Mouse (Mus musculus) hindbrain, embryonic 15.5 days (tissue): ENCODE results near the gene Abhd14a. TPM values are rescaled to one million over a fixed set of nuclear protein-coding genes. Genes with fewer than 3 reads are reported as not detected.
"Not testable (repeated sequence)": the region's sequence is repeated elsewhere in the genome, so short reads cannot be mapped to it uniquely, and the experiment has no call there.

ENCODE experiments used
- ATAC-seq: fragments of 200-750 bp; cut with Nextera tagmentation; 2 replicates; pipeline ENCODE4 v1.8.0; 2017; ENCODE audit warnings: low read depth, moderate number of reproducible peaks, moderate TSS enrichment; ENCODE audit not compliant: low FRiP score
- H3K27ac ChIP-seq: fragments of 300-500 bp; sonication (generic); replicated peaks from 2 replicates; pipeline ENCODE4 v1.5.1; 2015; ENCODE audit warnings: mild to moderate bottlenecking, inconsistent platforms
- H3K27me3 ChIP-seq: fragments of 300-500 bp; sonication (generic); 2 replicates; pipeline ENCODE4 v1.6.1; 2015; ENCODE audit warnings: control low read depth, inconsistent platforms
- H3K36me3 ChIP-seq: fragments of 300-500 bp; sonication (generic); 2 replicates; pipeline ENCODE4 v1.6.1; 2015; ENCODE audit warnings: control low read depth, inconsistent platforms
- H3K4me1 ChIP-seq: fragments of 300-500 bp; sonication (generic); replicated peaks from 2 replicates; pipeline ENCODE4 v1.6.1; 2015; ENCODE audit warnings: control low read depth, inconsistent platforms
- H3K4me2 ChIP-seq: fragments of 300-500 bp; sonication (generic); 2 replicates; pipeline ENCODE4 v1.6.1; 2015; ENCODE audit warnings: moderate library complexity, mild to moderate bottlenecking, inconsistent platforms
- H3K4me3 ChIP-seq: fragments of 300-500 bp; sonication (generic); 2 replicates; pipeline ENCODE4 v1.5.1; 2015; ENCODE audit warnings: mild to moderate bottlenecking, inconsistent platforms
- H3K9ac ChIP-seq: fragments of 300-500 bp; sonication (generic); 2 replicates; pipeline ENCODE4 v1.6.1; 2015; ENCODE audit warnings: inconsistent platforms
- H3K9me3 ChIP-seq: fragments of 300-500 bp; sonication (generic); 2 replicates; pipeline ENCODE4 v1.6.1; 2016; ENCODE audit warnings: control low read depth, inconsistent platforms
- WGBS: fragments of 180-500 bp; shearing (Covaris S2); methylation state at CpG from one replicate; pipeline ENCODE4 v1.1.7; 2015; 5-methylcytosine and 5-hydroxymethylcytosine counted together
- polyA plus RNA-seq: library from polyadenylated mRNA; unstranded; fragments of >200 nt; fragmentation: Nextera tagmentation; extraction: Ambion mirVana; gene quantifications from 2 replicates; pipeline ENCODE4 v1.2.1, GENCODE M21; 2015

The Abhd14a gene
- polyA plus RNA-seq = 77.0 and 80.7 TPM in 2 replicates

GRCm38 (mm10) chr9:106447348-106447747 is at the start of gene Abhd14a, which contains the start of gene Abhd14b:
TSS of gene Abhd14a (minus strand) at chr9:106447678.
TSS of gene Abhd14b (plus strand) at chr9:106447459.
- WGBS = under 1% methylated on average over 24 of the region's 24 CpGs

GRCm38 (mm10) chr9:106487602-106488001 is 40.1 kb upstream of the Abhd14a start:
- peaks cover 28% of the 10 kb centered on the region for H3K36me3 ChIP-seq
- not testable (repeated sequence) for H3K4me3 ChIP-seq, H3K9me3 ChIP-seq, H3K27ac ChIP-seq, H3K4me1 ChIP-seq, H3K4me2 ChIP-seq, ATAC-seq, H3K27me3 ChIP-seq, H3K9ac ChIP-seq
- WGBS = 87% methylated on average over 6 of the region's 6 CpGs

More at GRCm38 (mm10) chr9:106447348-106447747, at the start of gene Abhd14a, which contains the start of gene Abhd14b:
- H3K36me3 ChIP-seq = no peaks in the 10 kb centered on the region
- peak; percentile 82 for ATAC-seq
- H3K4me3 ChIP-seq = peak within 1 kb of the TSS; percentile 58
- H3K4me1 ChIP-seq = peaks cover 31% of the 10 kb centered on the region
- no peaks in the 10 kb centered on the region for H3K27me3 ChIP-seq
- peak within 1 kb of the TSS; percentile 80 for H3K27ac ChIP-seq
- H3K9ac ChIP-seq = peak within 1 kb of the TSS; percentile 65
- H3K4me2 ChIP-seq = peak within 1 kb of the TSS; percentile 85
- no peaks in the 10 kb centered on the region for H3K9me3 ChIP-seq

- peaks cover 37% of the 10 kb centered on the region for H3K36me3 ChIP-seq
- 75% methylated on average over 10 of the region's 10 CpGs for WGBS
Observed at GRCm38 (mm10) chr9:106485076-106485475, 37.6 kb upstream of the Abhd14a start.

GRCm38 (mm10) chr9:106483606-106484005 is 36.1 kb upstream of the Abhd14a start:
- Histone ChIP-seq H3K4me1 (0 out of 2 replicates have a peak, but pooled peaks cover 1% of the 10 kb centered on the region), H3K4me3 (no peak overlapping the region), H3K27me3 (no peaks in the 10 kb centered on the region), H3K27ac (no peak overlapping the region), H3K36me3 (peaks cover 37% of the 10 kb centered on the region), H3K4me2 (no peak overlapping the region), H3K9me3 (no peaks in the 10 kb centered on the region), H3K9ac (no peak overlapping the region)
- 95% methylated on average over 17 of the region's 17 CpGs for WGBS
- no peak for ATAC-seq

More at GRCm38 (mm10) chr9:106485076-106485475, 37.6 kb upstream of the Abhd14a start:
- no peak overlapping the region for H3K4me2 ChIP-seq
- H3K27ac ChIP-seq = no peak overlapping the region
- H3K4me1 ChIP-seq = no peaks in the 10 kb centered on the region
- no peaks in the 10 kb centered on the region for H3K9me3 ChIP-seq
- H3K4me3 ChIP-seq = no peak overlapping the region
- no peak overlapping the region for H3K9ac ChIP-seq
- ATAC-seq = no peak
- no peaks in the 10 kb centered on the region for H3K27me3 ChIP-seq

- Histone ChIP-seq H3K27ac (no peak overlapping the region), H3K9ac (no peak overlapping the region), H3K36me3 (peaks cover 37% of the 10 kb centered on the region), H3K9me3 (no peaks in the 10 kb centered on the region), H3K4me3 (no peak overlapping the region), H3K27me3 (no peaks in the 10 kb centered on the region), H3K4me2 (no peak overlapping the region), H3K4me1 (peaks cover 6% of the 10 kb centered on the region)
- WGBS = 96% methylated on average over 10 of the region's 10 CpGs
- no peak for ATAC-seq
Observed at GRCm38 (mm10) chr9:106483136-106483535, 35.7 kb upstream of the Abhd14a start.

GRCm38 (mm10) chr9:106482578-106483115 is 35.2 kb upstream of the Abhd14a start:
- Histone ChIP-seq H3K4me2 (no peak overlapping the region), H3K4me1 (peaks cover 11% of the 10 kb centered on the region), H3K4me3 (no peak overlapping the region), H3K27me3 (no peaks in the 10 kb centered on the region), H3K27ac (no peak overlapping the region), H3K36me3 (peaks cover 37% of the 10 kb centered on the region), H3K9ac (no peak overlapping the region), H3K9me3 (no peaks in the 10 kb centered on the region)
- no peak for ATAC-seq
- WGBS = 84% methylated on average over 17 of the region's 17 CpGs

GRCm38 (mm10) chr9:106481676-106482075 is 34.2 kb upstream of the Abhd14a start:
- Histone ChIP-seq H3K27me3 (no peaks in the 10 kb centered on the region), H3K9me3 (no peaks in the 10 kb centered on the region), H3K9ac (no peak overlapping the region), H3K4me2 (no peak overlapping the region), H3K27ac (no peak overlapping the region), H3K4me1 (peaks cover 12% of the 10 kb centered on the region), H3K36me3 (peaks cover 37% of the 10 kb centered on the region), H3K4me3 (no peak overlapping the region)
- 92% methylated on average over 13 of the region's 13 CpGs for WGBS
- ATAC-seq = no peak

- H3K27me3 ChIP-seq = no peaks in the 10 kb centered on the region
- 97% methylated on average over 15 of the region's 15 CpGs for WGBS
- H3K9me3 ChIP-seq = no peaks in the 10 kb centered on the region
- peaks cover 35% of the 10 kb centered on the region for H3K36me3 ChIP-seq
- H3K4me2 ChIP-seq = no peak overlapping the region
- H3K4me1 ChIP-seq = peaks cover 18% of the 10 kb centered on the region
- no peak overlapping the region for H3K27ac ChIP-seq
- H3K9ac ChIP-seq = no peak overlapping the region
- no peak overlapping the region for H3K4me3 ChIP-seq
- no peak for ATAC-seq
Observed at GRCm38 (mm10) chr9:106481075-106481474, 33.6 kb upstream of the Abhd14a start.

GRCm38 (mm10) chr9:106480541-106480940 is 33.1 kb upstream of the Abhd14a start:
- H3K4me1 ChIP-seq = peaks cover 19% of the 10 kb centered on the region
- no peak for ATAC-seq
- H3K4me2 ChIP-seq = no peak overlapping the region
- no peak overlapping the region for H3K27ac ChIP-seq
- no peak overlapping the region for H3K4me3 ChIP-seq
- no peaks in the 10 kb centered on the region for H3K27me3 ChIP-seq
- 96% methylated on average over 7 of the region's 7 CpGs for WGBS
- H3K9me3 ChIP-seq = no peaks in the 10 kb centered on the region
- no peak overlapping the region for H3K9ac ChIP-seq
- H3K36me3 ChIP-seq = peaks cover 32% of the 10 kb centered on the region

GRCm38 (mm10) chr9:106478101-106478500 is 30.6 kb upstream of the Abhd14a start:
- peaks cover 14% of the 10 kb centered on the region for H3K36me3 ChIP-seq
- no peak overlapping the region for H3K27ac ChIP-seq
- H3K4me2 ChIP-seq = peak overlapping the region; percentile 77
- no peaks in the 10 kb centered on the region for H3K27me3 ChIP-seq
- peaks cover 24% of the 10 kb centered on the region for H3K4me1 ChIP-seq
- H3K9me3 ChIP-seq = no peaks in the 10 kb centered on the region
- H3K9ac ChIP-seq = peak overlapping the region; percentile 59; the same call in 1 of the 2 replicates
- H3K4me3 ChIP-seq = peak overlapping the region; percentile 65
- WGBS = 85% methylated on average over 9 of the region's 9 CpGs
- no peak for ATAC-seq

GRCm38 (mm10) chr9:106477649-106478048 is 30.2 kb upstream of the Abhd14a start:
- no peak overlapping the region for H3K27ac ChIP-seq
- WGBS = 4% methylated on average over 16 of the region's 16 CpGs
- H3K4me1 ChIP-seq = peaks cover 24% of the 10 kb centered on the region
- ATAC-seq = no peak
- peak overlapping the region; percentile 65 for H3K4me3 ChIP-seq
- H3K27me3 ChIP-seq = no peaks in the 10 kb centered on the region
- H3K36me3 ChIP-seq = peaks cover 10% of the 10 kb centered on the region
- no peaks in the 10 kb centered on the region for H3K9me3 ChIP-seq
- H3K9ac ChIP-seq = peak overlapping the region; percentile 59
- H3K4me2 ChIP-seq = peak overlapping the region; percentile 77

GRCm38 (mm10) chr9:106476924-106477484 is 29.5 kb upstream of the Abhd14a start, which contains the start of gene Parp3:
TSS of gene Parp3 (minus strand) at chr9:106476949.
- H3K27ac ChIP-seq = peak within 1 kb of the TSS; percentile 50; the same call in 1 of the 2 replicates
- WGBS = under 1% methylated on average over 41 of the region's 41 CpGs
- ATAC-seq = peak; percentile 99

More at GRCm38 (mm10) chr9:106476924-106477484, 29.5 kb upstream of the Abhd14a start, which contains the start of gene Parp3:
- peak within 1 kb of the TSS; percentile 65 for H3K4me3 ChIP-seq
- peak within 1 kb of the TSS; percentile 77 for H3K4me2 ChIP-seq
- H3K27me3 ChIP-seq = no peaks in the 10 kb centered on the region
- H3K36me3 ChIP-seq = peaks cover 8% of the 10 kb centered on the region; the same call in 1 of the 2 replicates
- H3K4me1 ChIP-seq = peaks cover 24% of the 10 kb centered on the region
- peak within 1 kb of the TSS; percentile 59 for H3K9ac ChIP-seq
- no peaks in the 10 kb centered on the region for H3K9me3 ChIP-seq
